Mouse (Mus musculus) liver, embryonic 12.5 days (tissue): ENCODE data around the gene Plbd1. TPM values are rescaled to one million over a fixed set of nuclear protein-coding genes. Genes with fewer than 3 reads are reported as not detected.

Experiments used
- ATAC-seq: fragments of 200-750 bp; cut with Nextera tagmentation; 2 replicates; pipeline ENCODE4 v1.8.0; 2017; ENCODE audit warnings: moderate number of reproducible peaks, mild to moderate bottlenecking, moderate library complexity
- H3K27ac ChIP-seq: fragments of 300-500 bp; sonication (generic); 2 replicates; pipeline ENCODE4 v1.5.1; 2016; ENCODE audit warnings: mild to moderate bottlenecking
- H3K27me3 ChIP-seq: fragments of 300-500 bp; sonication (generic); replicated peaks from 2 replicates; pipeline ENCODE4 v1.6.1; 2016; ENCODE audit warnings: mild to moderate bottlenecking, moderate library complexity
- H3K36me3 ChIP-seq: fragments of 300-500 bp; sonication (generic); 2 replicates; pipeline ENCODE4 v1.6.1; 2016; ENCODE audit warnings: mild to moderate bottlenecking, moderate library complexity
- H3K4me1 ChIP-seq: fragments of 300-500 bp; sonication (generic); 2 replicates; pipeline ENCODE4 v1.6.1; 2016
- H3K4me2 ChIP-seq: fragments of 300-500 bp; sonication (generic); 2 replicates; pipeline ENCODE4 v1.6.1; 2016; ENCODE audit warnings: mild to moderate bottlenecking, moderate library complexity
- H3K4me3 ChIP-seq: fragments of 300-500 bp; sonication (generic); 2 replicates; pipeline ENCODE4 v1.5.1; 2016; ENCODE audit warnings: mild to moderate bottlenecking, moderate library complexity
- H3K9ac ChIP-seq: fragments of 300-500 bp; sonication (generic); 2 replicates; pipeline ENCODE4 v1.6.1; 2016; ENCODE audit warnings: mild to moderate bottlenecking, moderate library complexity
- H3K9me3 ChIP-seq: fragments of 300-500 bp; sonication (generic); replicated peaks from 2 replicates; pipeline ENCODE4 v1.6.1; 2016; ENCODE audit warnings: mild to moderate bottlenecking, moderate library complexity
- WGBS: fragments of 180-500 bp; shearing (Covaris S2); methylation state at CpG from one replicate; pipeline ENCODE4 v1.1.7; 2016; ENCODE audit not compliant: insufficient replicate concordance; 5-methylcytosine and 5-hydroxymethylcytosine counted together
- polyA plus RNA-seq: library from polyadenylated mRNA; unstranded; fragments of >200 nt; fragmentation: Nextera tagmentation; extraction: Ambion mirVana; gene quantifications from 2 replicates; pipeline ENCODE4 v1.2.1, GENCODE M21; 2016

Plbd1 gene
- polyA plus RNA-seq, result 1.7 and 2.0 TPM in 2 replicates

DNA sequence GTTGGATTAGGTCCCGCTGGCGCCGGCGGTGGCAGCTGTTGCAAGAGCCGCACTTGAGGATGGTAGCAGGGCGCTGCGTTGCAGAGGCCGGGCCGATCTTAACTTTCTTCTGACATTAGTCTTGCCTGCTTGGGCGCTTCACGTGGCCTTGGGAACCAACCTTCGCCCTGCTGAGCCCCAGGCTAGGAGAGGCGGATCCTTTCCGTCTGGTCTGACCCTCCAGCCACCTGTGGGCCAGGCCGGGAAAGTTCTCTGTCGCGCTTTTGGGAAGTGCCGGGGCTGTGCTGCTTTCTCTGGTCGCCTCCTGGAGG, at the start of gene Plbd1:
Gene Plbd1, minus strand, starts transcription at position 223 of the 311 bp plus-strand sequence.
- Histone ChIP-seq H3K27ac (no peak within 1 kb of the TSS), H3K4me1 (peaks cover 6% of the 10 kb centered on the region; the same call in 1 of the 2 replicates), H3K36me3 (no peaks in the 10 kb centered on the region), H3K27me3 (peaks cover 51% of the 10 kb centered on the region), H3K9me3 (no peaks in the 10 kb centered on the region), H3K9ac (no peak within 1 kb of the TSS), H3K4me2 (peak within 1 kb of the TSS; percentile 65), H3K4me3 (peak within 1 kb of the TSS; percentile 38)
- 2% methylated on average over 19 of the region's 19 CpGs for WGBS
- ATAC-seq, result no peak

DNA sequence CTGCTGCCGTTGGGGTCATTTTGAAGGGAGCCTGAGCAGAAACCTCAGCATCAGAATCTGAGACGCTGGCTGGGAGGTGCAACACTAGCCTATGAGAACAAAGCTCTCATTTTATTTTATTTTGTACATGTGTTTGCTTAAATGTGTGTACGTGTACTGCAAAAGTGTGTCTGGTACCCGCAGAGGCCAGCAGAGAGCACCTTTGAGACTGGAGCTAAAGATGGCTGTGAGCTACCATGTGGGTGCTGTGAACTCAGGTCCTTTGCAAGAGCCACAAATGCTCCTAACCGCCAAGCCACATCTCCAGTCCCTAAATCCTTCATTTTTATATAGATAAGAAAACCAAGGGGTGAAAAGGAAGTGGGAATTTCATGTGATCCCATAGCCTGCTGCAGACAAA, 48.7 kb upstream of the Plbd1 start:
- Histone ChIP-seq H3K27me3 (no peaks in the 10 kb centered on the region), H3K9ac (no peak overlapping the region), H3K4me2 (no peak overlapping the region), H3K4me3 (no peak overlapping the region), H3K27ac (no peak overlapping the region), H3K36me3 (no peaks in the 10 kb centered on the region), H3K9me3 (no peaks in the 10 kb centered on the region), H3K4me1 (no peaks in the 10 kb centered on the region)
- ATAC-seq, result no peak
- WGBS, result 71% methylated on average over 5 of the region's 5 CpGs

GRCm38 (mm10) chr6:136708597-136708996, 46.9 kb upstream of the Plbd1 start:
- ATAC-seq, result no peak
- Histone ChIP-seq H3K27ac (no peak overlapping the region), H3K27me3 (no peaks in the 10 kb centered on the region), H3K9me3 (no peaks in the 10 kb centered on the region), H3K4me3 (no peak overlapping the region), H3K4me2 (no peak overlapping the region), H3K9ac (no peak overlapping the region), H3K4me1 (no peaks in the 10 kb centered on the region), H3K36me3 (no peaks in the 10 kb centered on the region)
- WGBS, result 80% methylated on average over 6 of the region's 6 CpGs

DNA sequence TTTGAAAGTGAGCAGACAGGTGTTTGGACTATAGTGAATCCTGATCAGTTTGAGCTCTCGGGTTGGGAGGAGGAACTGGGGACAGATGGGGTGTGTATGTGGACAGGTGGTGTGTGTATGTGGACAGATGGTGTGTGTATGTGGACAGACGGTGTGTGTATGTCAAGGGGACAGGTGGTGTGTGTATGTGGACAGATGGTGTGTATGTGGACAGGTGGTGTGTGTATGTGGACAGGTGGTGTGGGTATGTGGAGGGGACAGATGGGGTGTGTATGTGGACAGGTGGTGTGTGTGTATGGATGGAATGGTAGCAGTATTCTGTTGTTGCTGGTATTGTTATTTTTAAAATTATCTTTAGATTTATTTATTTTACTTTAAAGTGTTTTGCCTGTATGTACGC, 40.1 kb upstream of the Plbd1 start:
- Histone ChIP-seq H3K4me1 (no peaks in the 10 kb centered on the region), H3K4me3 (no peak overlapping the region), H3K27ac (no peak overlapping the region), H3K36me3 (no peaks in the 10 kb centered on the region), H3K9me3 (no peaks in the 10 kb centered on the region), H3K27me3 (no peaks in the 10 kb centered on the region), H3K9ac (no peak overlapping the region), H3K4me2 (no peak overlapping the region)
- WGBS, result 75% methylated on average over 3 of the region's 3 CpGs
- ATAC-seq, result peak; percentile 37; the same call in 1 of the 2 replicates

DNA sequence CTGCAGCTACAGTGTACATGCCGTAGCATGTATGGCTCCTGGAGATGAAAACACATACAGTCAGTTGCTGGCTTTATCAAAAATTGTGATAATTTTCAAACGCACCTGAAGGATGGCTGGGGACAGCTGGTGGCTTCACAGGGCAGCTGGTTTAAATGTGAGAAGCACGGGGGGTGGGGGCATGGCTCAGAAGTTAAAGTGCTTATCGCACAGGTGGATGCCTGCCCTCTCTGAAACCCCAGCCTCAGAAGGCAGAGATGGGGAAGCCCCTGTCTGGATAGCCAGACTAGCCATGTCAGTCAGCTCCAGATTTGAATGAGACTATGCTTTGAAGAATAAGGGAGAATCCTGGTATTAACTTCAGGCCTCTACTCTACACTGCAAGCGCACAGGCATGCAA, 39.5 kb upstream of the Plbd1 start:
- Histone ChIP-seq H3K36me3 (no peaks in the 10 kb centered on the region), H3K27me3 (no peaks in the 10 kb centered on the region), H3K4me1 (no peaks in the 10 kb centered on the region), H3K9me3 (no peaks in the 10 kb centered on the region), H3K9ac (no peak overlapping the region), H3K4me3 (no peak overlapping the region), H3K4me2 (no peak overlapping the region), H3K27ac (no peak overlapping the region)
- no peak for ATAC-seq
- WGBS, result 71% methylated on average over 5 of the region's 5 CpGs

- Histone ChIP-seq H3K27me3 (no peaks in the 10 kb centered on the region), H3K9me3 (no peaks in the 10 kb centered on the region), H3K4me2 (no peak overlapping the region), H3K36me3 (no peaks in the 10 kb centered on the region), H3K27ac (no peak overlapping the region), H3K9ac (no peak overlapping the region), H3K4me1 (no peaks in the 10 kb centered on the region), H3K4me3 (no peak overlapping the region)
- WGBS, result 73% methylated on average over 6 of the region's 6 CpGs
- ATAC-seq, result no peak
These were observed 29.6 kb upstream of the Plbd1 start for GRCm38 (mm10) chr6:136691314-136691713.

DNA sequence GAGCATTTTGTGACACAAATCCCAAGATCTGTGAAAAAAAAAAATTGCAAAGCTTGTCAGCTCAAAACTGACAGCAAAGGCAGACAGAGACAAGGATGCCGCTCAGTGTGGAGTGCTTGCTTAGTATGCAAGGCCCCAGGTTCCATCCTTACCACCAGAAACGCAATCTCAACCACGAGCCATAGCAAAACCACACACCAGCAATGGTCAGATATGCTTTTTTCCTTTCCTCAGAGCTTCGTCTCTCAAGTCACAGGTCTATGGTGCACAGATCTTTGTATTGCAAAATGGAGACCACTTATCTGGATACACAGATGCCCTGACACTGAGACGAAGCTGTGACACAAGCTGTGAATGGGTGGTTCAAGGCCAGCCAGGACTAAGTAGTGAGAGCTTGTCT, 28.8 kb upstream of the Plbd1 start:
- Histone ChIP-seq H3K27me3 (no peaks in the 10 kb centered on the region), H3K36me3 (no peaks in the 10 kb centered on the region), H3K9me3 (no peaks in the 10 kb centered on the region), H3K27ac (no peak overlapping the region), H3K4me1 (0 out of 2 replicates have a peak, but pooled peaks cover 2% of the 10 kb centered on the region), H3K9ac (no peak overlapping the region), H3K4me2 (no peak overlapping the region), H3K4me3 (no peak overlapping the region)
- no peak for ATAC-seq
- WGBS, result 30% methylated on average over 5 of the region's 5 CpGs

GRCm38 (mm10) chr6:136689790-136690413, 28.2 kb upstream of the Plbd1 start:
- Histone ChIP-seq H3K4me1 (0 out of 2 replicates have a peak, but pooled peaks cover 4% of the 10 kb centered on the region), H3K9ac (no peak overlapping the region), H3K4me2 (no peak overlapping the region), H3K4me3 (no peak overlapping the region), H3K27ac (0 out of 2 replicates have a peak overlapping the region, but pooled peaks have one; percentile 36), H3K27me3 (no peaks in the 10 kb centered on the region), H3K9me3 (no peaks in the 10 kb centered on the region), H3K36me3 (no peaks in the 10 kb centered on the region)
- no peak for ATAC-seq
- 21% methylated on average over 15 of the region's 15 CpGs for WGBS

DNA sequence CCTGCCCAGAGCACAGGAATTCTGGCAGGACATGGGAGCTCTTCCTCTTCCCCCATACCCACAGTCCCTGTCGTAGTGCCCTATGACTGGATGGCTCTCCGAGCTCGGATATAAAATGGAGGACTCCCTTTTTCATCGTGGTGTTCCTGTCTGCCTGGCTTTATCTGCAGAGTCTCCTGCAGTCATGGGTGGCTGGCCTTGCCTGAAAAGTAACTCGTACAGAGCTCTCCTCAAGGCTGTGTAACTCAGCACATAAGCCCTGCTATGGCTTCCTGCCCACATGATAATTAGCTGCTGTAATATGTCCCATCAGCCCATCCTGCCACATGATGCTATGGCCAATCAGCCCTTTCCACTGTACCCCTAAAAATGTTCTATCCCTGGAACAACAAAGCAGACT, 23.7 kb upstream of the Plbd1 start:
- Histone ChIP-seq H3K4me2 (no peak overlapping the region), H3K27ac (no peak overlapping the region), H3K4me3 (no peak overlapping the region), H3K4me1 (0 out of 2 replicates have a peak, but pooled peaks cover 4% of the 10 kb centered on the region), H3K9me3 (no peaks in the 10 kb centered on the region), H3K36me3 (no peaks in the 10 kb centered on the region), H3K9ac (no peak overlapping the region), H3K27me3 (no peaks in the 10 kb centered on the region)
- no peak for ATAC-seq
- 45% methylated on average over 5 of the region's 5 CpGs for WGBS

DNA sequence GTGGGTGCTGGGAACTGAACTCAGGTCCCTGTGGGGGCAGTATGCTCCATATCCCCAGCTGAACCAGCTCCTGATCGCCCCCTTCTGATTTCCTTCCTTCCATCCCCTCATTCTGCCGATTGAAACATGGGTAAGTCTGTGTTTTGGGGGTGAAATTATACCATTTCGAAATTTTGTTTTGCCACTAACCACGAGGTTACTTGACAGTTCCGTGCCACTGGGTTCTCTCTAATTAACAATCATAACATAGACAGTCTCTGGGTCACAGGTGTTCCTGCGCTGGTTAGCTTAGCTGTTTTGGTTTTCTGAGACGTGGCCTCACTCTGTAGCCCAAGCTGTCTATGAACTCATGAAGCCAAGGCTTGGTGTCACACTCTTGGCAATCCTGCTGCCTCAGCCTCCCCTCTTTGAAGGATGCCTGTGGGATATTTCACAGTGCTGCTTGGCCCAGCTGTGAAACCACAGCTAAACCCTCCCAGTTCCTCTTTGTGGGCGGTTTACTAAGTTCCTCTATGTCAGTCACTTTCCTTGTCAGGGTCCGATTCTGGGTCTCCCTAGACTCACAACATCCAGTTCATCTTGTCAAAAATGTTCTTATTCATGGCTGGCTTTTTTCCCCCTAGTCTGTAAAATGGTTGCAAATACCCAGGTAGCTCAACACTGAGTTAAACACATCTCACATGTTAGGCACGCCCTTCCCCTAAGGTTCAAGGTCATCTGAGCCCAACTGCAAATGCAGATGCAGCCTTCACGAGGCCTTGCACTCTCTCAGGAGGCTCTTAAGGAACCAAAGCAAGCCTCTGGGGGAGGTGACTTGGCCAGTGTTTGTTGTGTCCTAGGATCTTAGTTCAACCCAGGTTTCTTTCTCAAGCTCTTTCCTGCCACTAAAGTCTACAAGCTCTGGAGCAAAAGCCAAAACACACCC, 21.9 kb upstream of the Plbd1 start:
- no peak overlapping the region for H3K4me2 ChIP-seq
- H3K27ac ChIP-seq, result no peak overlapping the region
- no peaks in the 10 kb centered on the region for H3K27me3 ChIP-seq
- H3K9ac ChIP-seq, result no peak overlapping the region
- 0 out of 2 replicates have a peak, but pooled peaks have one; percentile 18 for ATAC-seq
- H3K9me3 ChIP-seq, result no peaks in the 10 kb centered on the region
- no peak overlapping the region for H3K4me3 ChIP-seq
- 32% methylated on average over 11 of the region's 11 CpGs for WGBS
- H3K36me3 ChIP-seq, result no peaks in the 10 kb centered on the region
- 0 out of 2 replicates have a peak, but pooled peaks cover 4% of the 10 kb centered on the region for H3K4me1 ChIP-seq

DNA sequence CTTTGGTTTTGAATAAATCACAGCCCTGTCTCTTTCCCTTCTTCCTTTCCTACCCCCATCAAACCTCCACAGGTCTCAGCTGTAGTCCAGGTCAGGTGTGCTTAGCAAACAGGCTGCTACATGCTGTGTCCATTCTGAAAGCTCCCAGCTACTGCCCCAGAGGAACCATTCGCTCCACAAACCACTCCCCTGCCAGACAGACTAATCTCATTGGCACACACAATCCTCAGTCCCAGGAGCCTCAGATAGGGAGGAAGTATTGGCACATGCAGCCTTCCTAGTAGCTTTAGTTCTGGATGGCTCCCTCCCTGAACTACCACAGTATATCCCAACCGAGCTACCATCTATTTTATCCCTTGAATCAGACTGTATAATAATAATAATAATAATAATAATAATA, 17.7 kb upstream of the Plbd1 start:
- H3K9ac ChIP-seq, result no peak overlapping the region
- WGBS, result 13% methylated on average over 2 of the region's 2 CpGs
- no peaks in the 10 kb centered on the region for H3K27me3 ChIP-seq
- H3K4me3 ChIP-seq, result no peak overlapping the region
- H3K4me1 ChIP-seq, result no peaks in the 10 kb centered on the region
- H3K36me3 ChIP-seq, result no peaks in the 10 kb centered on the region
- no peaks in the 10 kb centered on the region for H3K9me3 ChIP-seq
- no peak overlapping the region for H3K27ac ChIP-seq
- no peak overlapping the region for H3K4me2 ChIP-seq
- no peak for ATAC-seq

DNA sequence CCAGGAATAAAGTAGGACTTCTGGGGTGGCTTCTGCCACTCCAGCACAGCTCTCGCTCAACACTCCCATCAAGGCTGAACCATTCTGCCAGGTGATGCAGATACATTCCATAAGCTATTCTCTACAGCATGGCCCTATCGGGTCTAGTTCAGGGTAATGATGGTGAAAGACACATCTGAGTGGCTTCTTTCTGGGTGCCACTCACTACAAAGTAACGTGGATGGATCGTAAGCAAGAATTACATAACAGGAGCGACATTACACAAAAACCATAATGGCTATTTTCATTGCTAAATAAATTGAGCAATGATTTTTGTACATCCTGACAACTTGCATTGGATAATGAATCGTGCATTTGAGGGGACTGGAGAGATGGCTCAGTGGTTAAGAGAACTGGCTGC, 13.2 kb upstream of the Plbd1 start:
- Histone ChIP-seq H3K9me3 (no peaks in the 10 kb centered on the region), H3K4me2 (no peak overlapping the region), H3K4me3 (no peak overlapping the region), H3K36me3 (no peaks in the 10 kb centered on the region), H3K4me1 (no peaks in the 10 kb centered on the region), H3K27ac (no peak overlapping the region), H3K9ac (no peak overlapping the region), H3K27me3 (no peaks in the 10 kb centered on the region)
- ATAC-seq, result no peak
- 74% methylated on average over 6 of the region's 6 CpGs for WGBS
